Comparison of ENCODE assay signal across 22 mouse cellular contexts in the genomic region with DNA sequence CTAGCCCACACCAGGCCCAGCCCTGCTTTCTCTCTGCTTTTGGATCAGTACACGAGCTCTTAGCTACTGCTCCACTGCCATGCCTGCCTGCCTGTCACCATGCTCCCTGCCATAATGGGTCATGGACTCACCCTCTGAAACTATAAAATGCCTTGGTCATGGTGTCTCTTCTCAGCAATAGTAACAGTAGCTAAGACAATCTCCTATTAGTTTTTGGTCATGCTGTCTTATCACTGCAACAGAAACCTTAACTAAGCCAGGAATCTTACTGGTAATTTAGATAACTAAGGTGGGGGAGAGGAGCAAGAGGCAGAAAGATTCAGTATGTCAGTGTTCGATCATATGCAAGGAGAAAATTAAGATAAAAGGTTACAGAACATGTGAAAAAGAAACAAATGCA.
DNase-seq lines count a peak whose midpoint lies in the region; ATAC-seq lines count a peak whose summit lies in the region.
"Had no signal": no experiment of that assay in that cellular context is flagged by ENCODE, and none has a peak within 500 bp of the region (broad histone marks: within the 10 kb centered on the region; RNA-seq: fewer than 3 reads in every experiment).

No protein-coding gene starts in this region.

- no peaks in the 10 kb centered on the region for H3K27me3 ChIP-seq in liver, embryonic 12.5 days (replicated peaks)
- H3K27me3 ChIP-seq in liver, embryonic 16.5 days (ENCODE audit: control insufficient read depth, insufficient read depth, low read depth, low read length): no peaks in the 10 kb centered on the region
- H3K27me3 ChIP-seq: embryonic facial prominence, embryonic 15.5 days; forebrain, embryonic 12.5 days; heart, embryonic 15.5 days had no signal

- 0 out of 2 replicates have a peak overlapping the region, but pooled peaks have one; percentile 0 for H3K4me2 ChIP-seq in liver, embryonic 12.5 days
- no peak overlapping the region for H3K4me2 ChIP-seq in liver, embryonic 16.5 days (ENCODE audit: low read depth, low read length)
- H3K4me2 ChIP-seq: embryonic facial prominence, embryonic 15.5 days; forebrain, embryonic 12.5 days; heart, embryonic 11.5 days; heart, embryonic 15.5 days; hindbrain, embryonic 14.5 days had no signal

- peak overlapping the region; percentile 70 for H3K27ac ChIP-seq in liver, embryonic 12.5 days
- peak overlapping the region; percentile 52; the same call in 1 of the 2 replicates for H3K27ac ChIP-seq in liver, embryonic 16.5 days (ENCODE audit: low read length)
- H3K27ac ChIP-seq: embryonic facial prominence, embryonic 15.5 days; forebrain, embryonic 12.5 days; heart, embryonic 15.5 days; hindbrain, embryonic 14.5 days had no signal

- 50% methylated on average over 2 of the region's 2 CpGs for WGBS in liver, embryonic 12.5 days (ENCODE audit: insufficient replicate concordance)
- 45% methylated on average over 2 of the region's 2 CpGs for WGBS in liver, embryonic 16.5 days (ENCODE audit: insufficient replicate concordance)

- ATAC-seq in liver, embryonic 12.5 days: peak; percentile 59
- peak; percentile 51 for ATAC-seq in liver, embryonic 16.5 days (ENCODE audit: low read depth)
- ATAC-seq: forebrain, embryonic 16.5 days had no signal

- peaks cover 63% of the 10 kb centered on the region for H3K36me3 ChIP-seq in liver, embryonic 12.5 days
- H3K36me3 ChIP-seq in liver, embryonic 16.5 days (ENCODE audit: control insufficient read depth, insufficient read depth): peaks cover 6% of the 10 kb centered on the region

- H3K4me3 ChIP-seq in liver, embryonic 12.5 days: no peak overlapping the region
- H3K4me3 ChIP-seq in liver, embryonic 16.5 days (ENCODE audit: low read depth, low read length): no peak overlapping the region
- H3K4me3 ChIP-seq: embryonic facial prominence, embryonic 15.5 days; forebrain, embryonic 12.5 days; heart, embryonic 15.5 days had no signal

- H3K4me1 ChIP-seq in liver, embryonic 12.5 days: peaks cover 46% of the 10 kb centered on the region
- H3K4me1 ChIP-seq in liver, embryonic 16.5 days (ENCODE audit: control insufficient read depth, low read depth, low read length): peaks cover 14% of the 10 kb centered on the region
- H3K4me1 ChIP-seq: embryonic facial prominence, embryonic 15.5 days; forebrain, embryonic 12.5 days; heart, embryonic 15.5 days had no signal

- DNase-seq in heart, adult 11 months: peak; percentile 57
- no peak for DNase-seq in heart, adult 8-10 months (ENCODE audit: low spot score)
- DNase-seq in cerebellum, adult 9-11 months: no peak
- DNase-seq in urinary bladder, postnatal 14 days (ENCODE audit: low spot score): no peak
- no peak for DNase-seq in frontal cortex, postnatal 25 days (ENCODE audit: low spot score in 2 of 2)
- DNase-seq: adrenal gland, adult 2 months; adrenal gland, postnatal 25 days; B cell, adult 2 months; cerebellum, adult 2 months; cerebellum, postnatal 14 days; embryo, embryonic 11 days; gastrocnemius, postnatal 36 days; heart, adult 18-20 months; heart, postnatal 14 days had no signal

- no peak overlapping the region; the same call in 1 of the 2 replicates for H3K9ac ChIP-seq in liver, embryonic 12.5 days
- H3K9ac ChIP-seq in liver, embryonic 16.5 days (ENCODE audit: low read depth, low read length): no peak overlapping the region
- H3K9ac ChIP-seq: embryonic facial prominence, embryonic 15.5 days; forebrain, embryonic 12.5 days; heart, embryonic 15.5 days; hindbrain, embryonic 14.5 days had no signal

- no peaks in the 10 kb centered on the region for H3K9me3 ChIP-seq in liver, embryonic 12.5 days (replicated peaks)
- H3K9me3 ChIP-seq in liver, embryonic 16.5 days (replicated peaks; ENCODE audit: control insufficient read depth, low read length): no peaks in the 10 kb centered on the region
- H3K9me3 ChIP-seq: embryonic facial prominence, embryonic 15.5 days; forebrain, embryonic 12.5 days; heart, embryonic 15.5 days had no signal
